Comparison of ENCODE assay signal across 30 mouse cellular contexts in genomic region chr13:99505826-99506579, GRCm38 (mm10). TPM values are rescaled to one million over a fixed set of nuclear protein-coding genes. Genes with fewer than 3 reads are reported as not detected.
A peak's percentile ranks its signal among the peaks of the same experiment; 100 is the strongest.
DNase-seq lines count a peak whose midpoint lies in the region; ATAC-seq and TF ChIP-seq lines count a peak whose summit lies in the region.
"Had no signal": no experiment of that assay in that cellular context is flagged by ENCODE, and none has a peak within 500 bp of the region (broad histone marks: within the 10 kb centered on the region; RNA-seq: fewer than 3 reads in every experiment).

No protein-coding gene starts in this region.

- H3K36me3 ChIP-seq in lung, embryonic 14.5 days (ENCODE audit: insufficient read depth) = no peaks in the 10 kb centered on the region
- peaks cover 3% of the 10 kb centered on the region; the same call in 1 of the 2 replicates for H3K36me3 ChIP-seq in ES-E14 (ENCODE audit: control insufficient read depth, insufficient read depth, low read length, poor library complexity, severe bottlenecking)
- H3K36me3 ChIP-seq in stomach, postnatal 0 days (ENCODE audit: control insufficient read depth, insufficient read depth, low read length) = no peaks in the 10 kb centered on the region
- peaks cover 41% of the 10 kb centered on the region for H3K36me3 ChIP-seq in forebrain, embryonic 15.5 days
- H3K36me3 ChIP-seq: kidney, embryonic 15.5 days; liver, embryonic 12.5 days had no signal

- peaks cover 11% of the 10 kb centered on the region; the same call in 1 of the 2 replicates for H3K4me1 ChIP-seq in lung, embryonic 14.5 days (ENCODE audit: insufficient read depth)
- H3K4me1 ChIP-seq in lung, adult 2 months (ENCODE audit: control insufficient read depth, insufficient read depth, low read length) = no peaks in the 10 kb centered on the region
- H3K4me1 ChIP-seq in ES-E14 (ENCODE audit: control insufficient read depth in 2 of 2, insufficient read depth in 2 of 2, low read length in 2 of 2, poor library complexity in 1 of 2) = peaks cover 18 to 26% of the 10 kb centered on the region in 2 experiments
- H3K4me1 ChIP-seq in stomach, postnatal 0 days (replicated peaks; ENCODE audit: control insufficient read depth, insufficient read depth) = 0 out of 2 replicates have a peak, but pooled peaks cover 3% of the 10 kb centered on the region
- peaks cover 89% of the 10 kb centered on the region for H3K4me1 ChIP-seq in forebrain, embryonic 15.5 days
- H3K4me1 ChIP-seq: liver, embryonic 12.5 days had no signal

- peak overlapping the region; percentile 10; the same call in 1 of the 2 replicates for H3K27ac ChIP-seq in lung, embryonic 14.5 days (ENCODE audit: low read depth)
- no peak overlapping the region for H3K27ac ChIP-seq in ES-E14 (ENCODE audit: insufficient read depth, low read depth, low read length, poor library complexity, severe bottlenecking)
- H3K27ac ChIP-seq in stomach, postnatal 0 days (replicated peaks) = no peak overlapping the region; the same call in 1 of the 2 replicates
- H3K27ac ChIP-seq in forebrain, embryonic 15.5 days (replicated peaks) = no peak overlapping the region
- H3K27ac ChIP-seq: gastrocnemius, adult 2 months; heart, adult 2 months; hindbrain, embryonic 14.5 days; kidney, embryonic 15.5 days; left cerebral cortex, adult 2 months; liver, embryonic 12.5 days; midbrain, embryonic 10.5 days; midbrain, embryonic 15.5 days; neural tube, embryonic 15.5 days had no signal

- no peak for TF ChIP-seq POLR2A in lung, adult 2 months (IDR thresholded peaks at IDR 0.05; ENCODE audit: borderline replicate concordance, extremely low read depth, low read depth, low read length)

- no peaks in the 10 kb centered on the region for H3K9me3 ChIP-seq in lung, embryonic 14.5 days (ENCODE audit: low read depth, low read length)
- no peaks in the 10 kb centered on the region for H3K9me3 ChIP-seq in ES-E14 (ENCODE audit: control insufficient read depth, insufficient read depth, low read depth, low read length)
- no peaks in the 10 kb centered on the region for H3K9me3 ChIP-seq in stomach, postnatal 0 days (ENCODE audit: control insufficient read depth, low read length)
- no peaks in the 10 kb centered on the region for H3K9me3 ChIP-seq in forebrain, embryonic 15.5 days
- H3K9me3 ChIP-seq: heart, embryonic 12.5 days; kidney, embryonic 15.5 days; liver, embryonic 12.5 days; midbrain, embryonic 10.5 days; midbrain, embryonic 15.5 days; neural tube, embryonic 15.5 days had no signal

- WGBS in lung, embryonic 14.5 days = 50% methylated on average over 11 of the region's 11 CpGs
- WGBS in lung, adult 2 months = 73% methylated on average over 11 of the region's 11 CpGs
- 65% methylated on average over 11 of the region's 11 CpGs for WGBS in stomach, postnatal 0 days
- WGBS in forebrain, embryonic 15.5 days = 86% methylated on average over 11 of the region's 11 CpGs

- H3K27me3 ChIP-seq in lung, embryonic 14.5 days (ENCODE audit: insufficient read depth, low read length) = no peaks in the 10 kb centered on the region
- H3K27me3 ChIP-seq in stomach, postnatal 0 days (ENCODE audit: control insufficient read depth, insufficient read depth, low read length) = no peaks in the 10 kb centered on the region
- no peaks in the 10 kb centered on the region for H3K27me3 ChIP-seq in forebrain, embryonic 15.5 days
- H3K27me3 ChIP-seq: heart, embryonic 12.5 days; kidney, embryonic 15.5 days; midbrain, embryonic 15.5 days; neural tube, embryonic 15.5 days had no signal

- in situ Hi-C loops in ES-E14 (cut with MboI; ENCODE audit: low sequenced_read_pairs in 2 of 2, unreplicated experiment in 2 of 2) = no loop called here

- ATAC-seq in lung, embryonic 14.5 days (ENCODE audit: insufficient read depth) = peak; percentile 69
- ATAC-seq in stomach, postnatal 0 days (ENCODE audit: low FRiP score, low TSS enrichment) = peak; percentile 33; the same call in 1 of the 2 replicates
- no peak for ATAC-seq in forebrain, embryonic 15.5 days (replicated peaks)
- no peak for ATAC-seq in cerebellum, adult (ENCODE audit: insufficient number of reproducible peaks, low FRiP score, low TSS enrichment)
- ATAC-seq: CD4-positive, CD25-positive, alpha-beta regulatory T cell, adult 4 months; forebrain, embryonic 16.5 days; intestine, postnatal 0 days; liver, embryonic 12.5 days; midbrain, embryonic 15.5 days had no signal

- no peak for TF ChIP-seq EP300 in stomach, postnatal 0 days (optimal IDR thresholded peaks at IDR 0.05)

- TF ChIP-seq CTCF in lung, embryonic 14.5 days (IDR thresholded peaks at IDR 0.05; ENCODE audit: low read depth) = no peak
- no peak for TF ChIP-seq CTCF in lung, adult 2 months (IDR thresholded peaks at IDR 0.05; ENCODE audit: insufficient read depth, low read length)
- TF ChIP-seq CTCF in stomach, postnatal 0 days (IDR thresholded peaks at IDR 0.05; ENCODE audit: low read depth) = no peak

- H3K4me2 ChIP-seq in lung, embryonic 14.5 days = no peak overlapping the region
- H3K4me2 ChIP-seq in stomach, postnatal 0 days (replicated peaks; ENCODE audit: low read depth) = no peak overlapping the region
- H3K4me2 ChIP-seq in forebrain, embryonic 15.5 days (replicated peaks) = no peak overlapping the region
- H3K4me2 ChIP-seq: heart, embryonic 12.5 days; hindbrain, embryonic 14.5 days; kidney, embryonic 15.5 days; liver, embryonic 12.5 days; midbrain, embryonic 15.5 days; neural tube, embryonic 15.5 days had no signal

- peak; percentile 71 for DNase-seq in lung, embryonic 14.5 days
- DNase-seq in lung, adult 2 months = no peak
- DNase-seq in ES-E14 (ENCODE audit: low read depth, low spot score) = no peak
- DNase-seq in ZHBTc4 (ENCODE audit: low read depth, low spot score) = peak; percentile 70
- no peak for DNase-seq in stomach, postnatal 0 days (ENCODE audit: low spot score)
- DNase-seq: adrenal gland, postnatal 14 days; cerebellum, adult 11-12 months; cerebellum, adult 9-11 months; gastrocnemius, adult 2 months; gastrocnemius, postnatal 36 days; heart, adult 2 months; kidney, postnatal 25 days; liver, postnatal 0 days; retina, postnatal 1 day; right cerebral cortex, postnatal 14 days; thymus, adult 2 months; thymus, postnatal 36 days had no signal

- H3K4me3 ChIP-seq in lung, embryonic 14.5 days (ENCODE audit: low read depth, low read length) = no peak overlapping the region
- H3K4me3 ChIP-seq in lung, adult 2 months (replicated peaks; ENCODE audit: extremely low read depth, low read depth, low read length) = no peak overlapping the region
- no peak overlapping the region for H3K4me3 ChIP-seq in ES-E14 (ENCODE audit: insufficient read depth in 1 of 2, low read depth in 1 of 2, low read length in 2 of 2, poor library complexity in 1 of 2, severe bottlenecking in 1 of 2)
- H3K4me3 ChIP-seq in stomach, postnatal 0 days (ENCODE audit: low read depth, low read length) = no peak overlapping the region
- no peak overlapping the region for H3K4me3 ChIP-seq in forebrain, embryonic 15.5 days
- H3K4me3 ChIP-seq: gastrocnemius, adult 2 months; heart, adult 2 months; heart, embryonic 12.5 days; kidney, embryonic 15.5 days; left cerebral cortex, adult 2 months; liver, embryonic 12.5 days; midbrain, embryonic 10.5 days; midbrain, embryonic 15.5 days; neural tube, embryonic 15.5 days had no signal

- H3K9ac ChIP-seq in lung, embryonic 14.5 days = no peak overlapping the region
- H3K9ac ChIP-seq in ES-E14 (ENCODE audit: insufficient read depth, low read depth, low read length, poor library complexity, severe bottlenecking) = no peak overlapping the region
- H3K9ac ChIP-seq in stomach, postnatal 0 days (ENCODE audit: low read length) = no peak overlapping the region
- no peak overlapping the region for H3K9ac ChIP-seq in forebrain, embryonic 15.5 days (replicated peaks)
- H3K9ac ChIP-seq: heart, embryonic 12.5 days; hindbrain, embryonic 14.5 days; kidney, embryonic 15.5 days; liver, embryonic 12.5 days; liver, postnatal 0 days; midbrain, embryonic 15.5 days; neural tube, embryonic 15.5 days had no signal

TF ChIP-seq in ES-E14, 5 proteins besides CTCF, POLR2A, EP300 and RAD21:
- TF ChIP-seq MAFK (IDR thresholded peaks at IDR 0.05; ENCODE audit: insufficient read depth, low read depth, low read length) = peak; percentile 43; the same call in 1 of the 2 replicates
- no peak for TF ChIP-seq ZNF384 (IDR thresholded peaks at IDR 0.05; ENCODE audit: low read depth, low read length)
TF ChIP-seq in ES-E14: peak in this region for 1.

RNA-seq across cellular contexts. Expression of gene Map1b, which starts 10.3 kb away (rescaled TPM):
- polyA plus RNA-seq in lung, embryonic 14.5 days (2014; fragmentation: Nextera tagmentation; extraction: Ambion mirVana) = 72.2 and 73.3 TPM in 2 replicates
- polyA plus RNA-seq in lung, adult 2 months (2012; rRNA removed) = 2.3 and 4.1 TPM in 2 replicates
- total RNA-seq in ES-E14 (2012; rRNA removed) = 21.2 and 23.9 TPM in 2 replicates
- polyA plus RNA-seq in stomach, postnatal 0 days (2015; fragmentation: Nextera tagmentation; extraction: Ambion mirVana) = 54.1 and 63.8 TPM in 2 replicates
- 1,899 and 1,916 TPM in 2 replicates for polyA plus RNA-seq in forebrain, embryonic 15.5 days (2015; fragmentation: Nextera tagmentation; extraction: Ambion mirVana)

Comparison
In these comparisons a context has a peak if more than half of its experiments do, and no peak if none do; other contexts are left out.
1. DNase-seq: peak in lung, embryonic 14.5 days (single experiment) and ZHBTc4 (single experiment); none in lung, adult 2 months (single experiment), ES-E14 (single experiment) and stomach, postnatal 0 days (single experiment).
2. ATAC-seq: peak in lung, embryonic 14.5 days (single experiment) and stomach, postnatal 0 days (single experiment); none in forebrain, embryonic 15.5 days (single experiment) and cerebellum, adult (single experiment).
3. RNA of gene Map1b, which starts 10.3 kb away (polyA plus RNA-seq): 1,899 to 1,916 TPM in forebrain, embryonic 15.5 days; 72.2 to 73.3 TPM in lung, embryonic 14.5 days, 54.1 to 63.8 TPM in stomach, postnatal 0 days and 2.3 to 4.1 TPM in lung, adult 2 months; every median in the first group is over 10 times any median in the second.